Mouse (Mus musculus) liver, embryonic 13.5 days (tissue): ENCODE results near the gene Fgfr1op. TPM values are rescaled to one million over a fixed set of nuclear protein-coding genes. Genes with fewer than 3 reads are reported as not detected.
A peak's percentile ranks its signal among the peaks of the same experiment; 100 is the strongest.
"Not testable (repeated sequence)": the region's sequence is repeated elsewhere in the genome, so short reads cannot be mapped to it uniquely, and the experiment has no call there.

ENCODE experiments used
- ATAC-seq: fragments of 200-750 bp; cut with Nextera tagmentation; 2 replicates; pipeline ENCODE4 v1.8.0; 2017; ENCODE audit warnings: low read depth, mild to moderate bottlenecking, moderate number of reproducible peaks, moderate library complexity
- DNase-seq: peaks from one replicate; pipeline ENCODE4 v3.0.0; 2022
- H3K27ac ChIP-seq: fragments of 300-500 bp; sonication (generic); 2 replicates; pipeline ENCODE4 v1.5.1; 2015; ENCODE audit warnings: moderate library complexity, mild to moderate bottlenecking, inconsistent platforms
- H3K27me3 ChIP-seq: fragments of 300-500 bp; sonication (generic); 2 replicates; pipeline ENCODE4 v1.6.1; 2015; ENCODE audit warnings: mild to moderate bottlenecking, inconsistent platforms
- H3K36me3 ChIP-seq: fragments of 300-500 bp; sonication (generic); 2 replicates; pipeline ENCODE4 v1.6.1; 2015; ENCODE audit warnings: mild to moderate bottlenecking, inconsistent platforms
- H3K4me1 ChIP-seq: fragments of 300-500 bp; sonication (generic); replicated peaks from 2 replicates; pipeline ENCODE4 v1.6.1; 2015; ENCODE audit warnings: inconsistent platforms
- H3K4me2 ChIP-seq: fragments of 300-500 bp; sonication (generic); 2 replicates; pipeline ENCODE4 v1.6.1; 2015; ENCODE audit warnings: inconsistent platforms, mild to moderate bottlenecking, moderate library complexity
- H3K4me3 ChIP-seq: fragments of 300-500 bp; sonication (generic); replicated peaks from 2 replicates; pipeline ENCODE4 v1.5.1; 2015; ENCODE audit warnings: mild to moderate bottlenecking, inconsistent platforms
- H3K9ac ChIP-seq: fragments of 300-500 bp; sonication (generic); 2 replicates; pipeline ENCODE4 v1.6.1; 2015; ENCODE audit warnings: mild to moderate bottlenecking, inconsistent platforms
- H3K9me3 ChIP-seq: fragments of 300-500 bp; sonication (generic); replicated peaks from 2 replicates; pipeline ENCODE4 v1.6.1; 2016; ENCODE audit warnings: inconsistent platforms
- WGBS: fragments of 180-500 bp; shearing (Covaris S2); methylation state at CpG from one replicate; pipeline ENCODE4 v1.1.7; 2015; ENCODE audit not compliant: insufficient replicate concordance; 5-methylcytosine and 5-hydroxymethylcytosine counted together
- polyA plus RNA-seq: library from polyadenylated mRNA; unstranded; fragments of >200 nt; fragmentation: Nextera tagmentation; extraction: Ambion mirVana; gene quantifications from 2 replicates; pipeline ENCODE4 v1.2.1, GENCODE M21; 2015

Gene Fgfr1op
- polyA plus RNA-seq, 1 experiment from 2014 or later = 13.4 TPM

DNA sequence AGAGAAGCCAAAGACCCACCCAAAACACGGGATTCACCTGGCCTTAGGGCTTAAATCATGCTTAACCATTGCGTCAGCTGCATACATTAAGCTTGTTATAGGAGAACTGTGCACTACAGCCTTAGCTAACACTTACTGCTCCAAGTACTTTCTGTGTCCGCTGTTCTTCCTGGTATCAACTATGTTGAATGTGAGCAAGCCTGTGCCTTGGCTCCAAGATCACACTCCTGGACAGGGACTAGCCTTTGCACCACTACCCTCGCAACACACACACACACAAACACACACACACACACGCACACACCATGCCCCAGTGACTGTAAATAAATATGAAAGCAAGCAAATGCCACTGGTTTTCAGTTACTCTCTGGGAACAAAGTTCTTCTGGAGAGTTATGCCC lies 18.4 kb upstream of the Fgfr1op start:
- H3K27me3 ChIP-seq, DNase-seq, H3K9me3 ChIP-seq, H3K36me3 ChIP-seq, ATAC-seq, H3K27ac ChIP-seq, H3K4me1 ChIP-seq: not testable (repeated sequence)
- H3K4me3 ChIP-seq = peak overlapping the region; percentile 67
- WGBS = 29% methylated on average over 5 of the region's 5 CpGs
- peak overlapping the region; percentile 72 for H3K4me2 ChIP-seq
- peak overlapping the region; percentile 78 for H3K9ac ChIP-seq

DNA sequence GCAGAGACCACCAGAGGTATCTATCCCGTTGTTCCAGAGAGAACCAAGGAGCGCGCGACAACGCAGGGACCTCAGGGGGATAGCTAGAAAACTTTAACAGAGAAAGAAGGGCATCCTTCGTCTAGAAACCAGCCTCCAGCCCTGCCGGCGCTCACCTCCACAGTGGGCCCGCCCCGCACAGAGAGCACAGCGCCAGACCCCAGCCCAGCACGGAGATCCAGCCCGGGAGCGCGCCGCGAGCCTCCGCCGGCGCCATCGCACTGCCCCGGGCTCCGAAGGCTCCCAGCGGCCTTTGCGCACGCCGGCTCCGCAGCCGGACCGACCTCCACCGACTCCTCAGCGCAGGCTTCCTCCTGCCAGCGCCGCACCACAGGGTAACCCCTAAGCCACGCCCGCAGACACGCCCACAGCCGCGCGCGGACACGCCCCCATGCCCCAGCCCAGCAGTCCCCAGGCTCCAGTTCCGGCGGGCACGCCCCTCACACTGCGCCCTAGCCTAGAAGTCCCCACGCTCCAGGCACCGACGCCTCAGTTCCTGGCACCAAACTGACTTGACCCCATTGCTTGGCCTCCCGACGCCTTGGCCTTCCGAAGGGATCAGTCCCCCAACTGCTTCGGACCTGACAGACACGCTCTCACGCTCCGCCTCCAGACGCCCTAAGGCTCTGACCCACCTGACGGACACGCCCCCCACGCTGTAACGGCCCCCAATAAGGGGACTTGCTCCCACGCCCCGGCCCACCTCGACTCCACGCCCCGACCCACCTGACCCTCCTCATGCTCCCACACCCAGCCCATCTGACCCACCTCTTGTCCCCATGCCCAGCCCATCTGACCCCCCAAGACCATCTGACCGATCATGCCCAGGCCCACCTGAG lies 17.6 kb upstream of the Fgfr1op start, which contains the start of the genes Gm49673 and Rnaset2a:
TSS of gene Gm49673 (minus strand) at position 350 of the 878 bp plus-strand sequence.
TSS of gene Rnaset2a (minus strand) at position 659 of the 878 bp plus-strand sequence.
- H3K36me3 ChIP-seq, H3K27ac ChIP-seq, H3K27me3 ChIP-seq, H3K4me1 ChIP-seq, H3K9me3 ChIP-seq: not testable (repeated sequence)
- H3K9ac ChIP-seq = peak within 1 kb of the TSS; percentile 78
- H3K4me3 ChIP-seq = peak within 1 kb of the TSS; percentile 67
- 2% methylated on average over 51 of the region's 67 CpGs for WGBS
- peak; percentile 75 for DNase-seq
- ATAC-seq = peak; percentile 99
- H3K4me2 ChIP-seq = peak within 1 kb of the TSS; percentile 72

DNA sequence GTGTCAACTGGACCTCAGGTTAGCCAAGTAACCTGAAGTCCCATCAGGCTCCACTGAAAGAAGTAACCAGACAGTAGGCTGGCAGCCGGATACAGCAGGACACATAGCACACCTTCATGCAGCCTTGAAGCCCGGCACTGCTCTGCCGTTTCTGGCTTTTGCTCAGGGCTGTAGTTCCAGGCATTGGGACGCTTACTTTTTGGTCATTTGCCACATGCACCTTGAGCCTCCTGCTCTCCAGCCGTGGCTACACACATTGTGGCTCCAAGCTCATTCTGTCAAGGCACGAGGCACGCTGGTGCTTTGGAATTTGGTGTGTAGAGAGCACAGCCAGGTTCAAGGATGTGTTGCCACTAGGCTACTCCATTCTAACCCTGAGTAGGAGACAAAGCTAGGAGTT lies 10.3 kb upstream of the Fgfr1op start:
- not testable (repeated sequence) for DNase-seq, H3K27ac ChIP-seq, H3K4me2 ChIP-seq, H3K9me3 ChIP-seq, H3K4me3 ChIP-seq, H3K4me1 ChIP-seq, H3K36me3 ChIP-seq, ATAC-seq, H3K9ac ChIP-seq, H3K27me3 ChIP-seq
- 67% methylated on average over 7 of the region's 7 CpGs for WGBS

DNA sequence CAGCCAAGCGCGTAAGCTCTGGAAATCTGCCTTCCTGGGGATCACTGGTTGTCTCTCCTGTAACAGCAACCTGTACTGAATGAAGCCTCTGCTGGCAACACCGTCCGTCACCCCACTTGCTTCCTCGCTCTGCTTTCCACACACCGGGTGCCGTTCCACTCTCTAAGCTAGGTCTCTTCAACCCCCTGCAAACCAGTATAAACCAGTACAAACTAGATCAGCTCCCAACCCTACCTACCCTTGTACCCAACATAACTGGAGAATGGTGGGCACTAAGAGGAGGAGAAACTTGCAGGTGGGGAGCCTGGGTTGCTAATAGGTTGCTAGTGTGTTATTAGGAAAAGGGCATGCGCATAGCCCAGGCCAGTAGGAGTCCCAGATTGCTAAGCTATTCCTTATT lies 9.3 kb upstream of the Fgfr1op start:
- not testable (repeated sequence) for H3K9ac ChIP-seq, H3K4me2 ChIP-seq, H3K27ac ChIP-seq, H3K4me1 ChIP-seq, H3K27me3 ChIP-seq, H3K36me3 ChIP-seq, H3K9me3 ChIP-seq, H3K4me3 ChIP-seq, DNase-seq, ATAC-seq
- whole genome bisulfite sequencing = 100% methylated on average over 1 of the region's 8 CpGs

DNA sequence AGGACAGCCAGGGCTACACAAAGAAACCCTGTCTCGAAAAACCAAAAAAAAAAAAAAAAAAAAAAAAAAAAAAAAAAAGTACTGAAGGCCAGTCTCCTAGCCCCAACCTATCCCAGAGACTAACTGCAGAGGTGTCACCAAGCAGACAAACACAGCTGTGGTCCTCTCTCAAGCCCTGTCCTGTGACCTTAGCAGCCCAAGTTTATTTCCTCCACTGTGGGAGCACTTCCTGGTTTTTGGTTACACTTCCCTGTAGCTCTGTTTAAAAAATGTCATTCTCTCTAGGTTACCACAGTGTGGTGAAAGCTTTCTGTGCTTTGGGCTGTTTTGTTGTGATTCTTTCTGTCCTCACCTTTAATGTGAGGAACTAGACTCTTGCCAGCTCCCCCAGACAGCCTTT lies 6.7 kb upstream of the Fgfr1op start:
- H3K27me3 ChIP-seq, H3K36me3 ChIP-seq, DNase-seq, H3K4me1 ChIP-seq, ATAC-seq, H3K9ac ChIP-seq, H3K4me2 ChIP-seq, H3K9me3 ChIP-seq, H3K27ac ChIP-seq, H3K4me3 ChIP-seq: not testable (repeated sequence)
- WGBS = no CpG with 5 or more reads among the region's 1 CpGs

DNA sequence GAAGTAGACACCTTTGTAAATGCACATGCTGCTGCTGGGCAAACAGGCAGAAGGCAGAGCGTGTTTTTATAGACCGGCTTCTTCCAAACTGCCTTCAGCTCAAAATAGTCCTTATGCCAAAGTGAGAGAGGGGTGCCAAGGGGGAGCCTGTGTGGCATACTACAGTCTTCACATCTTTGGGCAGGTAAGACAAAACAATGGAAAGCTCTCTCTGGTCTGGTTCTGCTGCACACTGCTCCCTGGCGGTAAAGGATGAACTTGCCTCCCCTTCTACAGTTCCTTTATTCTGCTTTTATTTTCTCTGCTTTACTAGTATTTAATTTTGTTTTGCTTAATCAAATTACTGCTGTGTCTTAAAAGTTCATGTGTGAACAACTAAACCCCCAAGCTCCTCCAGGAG lies 4.3 kb upstream of the Fgfr1op start:
- not testable (repeated sequence) for H3K4me2 ChIP-seq, DNase-seq, H3K9ac ChIP-seq, H3K9me3 ChIP-seq, H3K4me1 ChIP-seq, H3K27ac ChIP-seq, H3K36me3 ChIP-seq, H3K27me3 ChIP-seq, ATAC-seq, H3K4me3 ChIP-seq
- 30% methylated on average over 3 of the region's 3 CpGs for WGBS

DNA sequence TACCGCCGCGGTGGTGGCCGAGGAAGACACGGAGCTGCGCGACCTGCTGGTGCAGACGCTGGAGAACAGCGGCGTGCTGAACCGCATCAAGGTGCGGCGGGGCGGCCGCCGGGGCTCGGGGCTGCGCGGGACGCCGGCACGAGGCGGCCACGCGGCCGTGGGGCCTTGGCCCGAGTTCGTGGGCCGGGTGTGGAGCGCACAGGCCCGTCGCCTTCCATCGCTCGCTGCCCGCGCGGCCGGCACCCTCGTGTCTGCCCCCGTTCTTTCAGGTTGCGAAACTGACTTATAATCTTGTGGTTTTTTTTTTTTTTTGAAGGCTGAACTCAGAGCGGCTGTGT lies 276 bp downstream of the Fgfr1op start:
- Histone ChIP-seq H3K4me2 (peak overlapping the region; percentile 57), H3K4me3 (peak overlapping the region; percentile 69), H3K27ac (peak overlapping the region; percentile 63), H3K9ac (peak overlapping the region; percentile 78), H3K36me3 (peaks cover 16% of the 10 kb centered on the region)
- H3K27me3 ChIP-seq, H3K9me3 ChIP-seq, ATAC-seq, H3K4me1 ChIP-seq: not testable (repeated sequence)
- under 1% methylated on average over 34 of the region's 42 CpGs for WGBS
- DNase-seq = peak; percentile 42

DNA sequence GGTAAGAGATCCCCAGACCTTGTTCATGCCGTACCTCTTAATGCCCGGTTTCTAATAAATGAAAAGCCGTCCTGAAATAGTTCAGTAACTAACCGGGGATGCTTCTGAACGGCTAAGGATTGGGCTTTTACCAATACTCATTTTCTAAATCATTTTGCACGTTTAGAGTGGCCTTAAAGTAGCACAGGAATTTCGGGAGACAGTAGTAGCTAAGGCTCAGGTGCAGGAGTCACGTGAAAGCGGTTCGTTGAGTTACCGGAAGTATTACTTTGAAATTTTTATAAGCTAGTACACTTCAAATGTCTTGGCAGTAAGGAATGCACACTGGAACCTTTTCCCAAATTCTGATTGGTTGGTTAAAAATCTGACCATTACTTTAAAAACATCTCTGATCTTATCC lies 676 bp downstream of the Fgfr1op start:
- Histone ChIP-seq H3K4me3 (peak overlapping the region; percentile 69), H3K36me3 (peaks cover 20% of the 10 kb centered on the region), H3K4me2 (peak overlapping the region; percentile 57), H3K9ac (peak overlapping the region; percentile 78)
- H3K4me1 ChIP-seq, H3K27me3 ChIP-seq, ATAC-seq, H3K27ac ChIP-seq, H3K9me3 ChIP-seq: not testable (repeated sequence)
- DNase-seq = peak; percentile 6
- WGBS = under 1% methylated on average over 11 of the region's 11 CpGs

DNA sequence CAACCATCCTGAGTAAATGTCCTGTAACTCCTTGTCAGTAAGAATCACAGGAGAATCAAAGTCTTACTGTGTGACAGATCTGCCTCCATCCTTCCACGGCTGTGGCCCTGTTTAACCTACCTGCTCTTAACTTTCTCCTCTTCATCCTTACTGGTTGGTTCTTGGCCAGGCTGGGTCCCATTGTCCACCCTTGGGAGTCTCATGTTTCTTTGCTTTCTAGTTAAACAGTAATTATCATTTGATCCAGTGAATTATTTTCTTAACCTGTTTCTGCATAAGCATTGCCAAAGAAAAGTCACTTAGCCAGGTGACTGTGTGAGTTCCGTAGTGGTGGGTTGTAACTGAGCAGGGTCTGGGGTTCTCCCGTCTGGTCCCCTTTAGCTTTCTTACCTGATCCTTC lies 1.2 kb downstream of the Fgfr1op start:
- Histone ChIP-seq H3K36me3 (peaks cover 23% of the 10 kb centered on the region), H3K4me3 (peak overlapping the region; percentile 69), H3K9ac (peak overlapping the region; percentile 78; the same call in 1 of the 2 replicates), H3K4me2 (peak overlapping the region; percentile 57)
- DNase-seq, H3K27ac ChIP-seq, H3K27me3 ChIP-seq, ATAC-seq, H3K9me3 ChIP-seq, H3K4me1 ChIP-seq: not testable (repeated sequence)
- 34% methylated on average over 2 of the region's 3 CpGs for WGBS

DNA sequence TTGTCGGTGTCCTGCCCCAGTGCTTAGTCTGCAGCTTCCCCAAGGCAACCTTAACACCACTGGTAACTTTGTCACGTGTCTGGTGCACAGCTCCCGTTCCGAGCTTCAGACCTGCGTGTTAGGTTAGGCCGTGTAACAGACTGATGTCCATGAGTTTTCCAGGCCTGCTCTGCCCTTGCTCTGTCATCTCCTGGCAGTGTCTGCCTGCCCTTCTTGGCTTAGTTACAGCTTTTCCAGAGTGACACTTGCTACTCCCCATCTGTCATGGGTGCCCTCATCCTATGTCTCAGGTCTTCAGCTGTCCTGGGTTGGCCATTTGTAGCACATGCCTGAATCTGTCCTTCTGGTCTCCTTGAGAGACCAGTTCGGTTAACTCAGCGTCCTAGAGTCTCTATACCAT lies 2.1 kb downstream of the Fgfr1op start:
- DNase-seq, H3K27me3 ChIP-seq, H3K4me1 ChIP-seq, H3K4me2 ChIP-seq, H3K27ac ChIP-seq, H3K4me3 ChIP-seq, ATAC-seq, H3K9me3 ChIP-seq, H3K9ac ChIP-seq: not testable (repeated sequence)
- H3K36me3 ChIP-seq = peaks cover 31% of the 10 kb centered on the region
- WGBS = 87% methylated on average over 7 of the region's 8 CpGs

DNA sequence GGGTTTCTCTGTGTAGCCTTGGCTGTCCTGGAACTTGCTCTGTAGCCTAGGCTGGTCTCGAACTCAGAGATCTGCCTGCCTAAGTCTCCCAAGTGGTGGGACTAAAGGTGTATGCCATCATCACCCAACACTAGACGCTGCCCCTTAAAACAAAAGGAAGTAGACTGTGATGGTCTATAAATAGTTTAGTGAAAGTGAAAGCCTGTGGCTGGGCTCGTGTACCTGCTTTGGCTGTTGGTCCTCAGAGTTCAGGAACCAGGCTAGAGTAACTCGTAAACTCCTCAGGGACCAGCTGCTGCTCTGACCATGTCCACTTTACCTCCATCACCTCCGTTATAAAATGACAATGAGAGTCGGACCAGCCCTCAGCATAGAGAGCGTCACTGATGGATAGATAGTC lies 5.0 kb downstream of the Fgfr1op start:
- WGBS = 69% methylated on average over 7 of the region's 7 CpGs
- Histone ChIP-seq H3K9ac (no peak overlapping the region), H3K36me3 (peaks cover 56% of the 10 kb centered on the region), H3K9me3 (no peaks in the 10 kb centered on the region), H3K27ac (no peak overlapping the region), H3K27me3 (no peaks in the 10 kb centered on the region), H3K4me2 (no peak overlapping the region), H3K4me1 (no peaks in the 10 kb centered on the region), H3K4me3 (no peak overlapping the region)
- DNase-seq = no peak
- no peak for ATAC-seq

DNA sequence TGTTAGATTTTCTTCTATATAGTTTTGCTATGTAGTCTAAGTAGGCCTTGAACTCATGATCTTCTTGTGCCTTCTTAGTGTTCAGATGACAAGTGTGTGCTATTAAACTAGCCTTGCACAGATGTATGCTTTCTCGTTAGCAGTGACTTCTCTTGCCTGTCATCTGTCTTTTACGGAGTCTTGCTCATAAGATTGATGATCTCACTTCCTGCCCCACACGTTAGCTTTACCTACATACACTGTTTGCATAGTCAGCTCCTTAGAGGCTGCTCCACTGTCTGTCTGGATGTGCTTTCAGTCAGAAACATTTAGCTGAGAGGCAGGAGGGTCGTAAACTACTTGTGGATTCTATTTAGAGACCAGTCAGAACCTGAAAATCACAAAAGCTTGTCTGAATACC lies 5.8 kb downstream of the Fgfr1op start:
- H3K9me3 ChIP-seq = no peaks in the 10 kb centered on the region
- H3K4me3 ChIP-seq = no peak overlapping the region
- H3K9ac ChIP-seq = no peak overlapping the region
- DNase-seq = no peak
- no peak for ATAC-seq
- no peak overlapping the region for H3K27ac ChIP-seq
- peaks cover 64% of the 10 kb centered on the region for H3K36me3 ChIP-seq
- H3K27me3 ChIP-seq = no peaks in the 10 kb centered on the region
- no peaks in the 10 kb centered on the region for H3K4me1 ChIP-seq
- H3K4me2 ChIP-seq = no peak overlapping the region
- 62% methylated on average over 4 of the region's 4 CpGs for WGBS
